Comparison of ENCODE assay signal across 15 mouse cellular contexts in the genomic region with DNA sequence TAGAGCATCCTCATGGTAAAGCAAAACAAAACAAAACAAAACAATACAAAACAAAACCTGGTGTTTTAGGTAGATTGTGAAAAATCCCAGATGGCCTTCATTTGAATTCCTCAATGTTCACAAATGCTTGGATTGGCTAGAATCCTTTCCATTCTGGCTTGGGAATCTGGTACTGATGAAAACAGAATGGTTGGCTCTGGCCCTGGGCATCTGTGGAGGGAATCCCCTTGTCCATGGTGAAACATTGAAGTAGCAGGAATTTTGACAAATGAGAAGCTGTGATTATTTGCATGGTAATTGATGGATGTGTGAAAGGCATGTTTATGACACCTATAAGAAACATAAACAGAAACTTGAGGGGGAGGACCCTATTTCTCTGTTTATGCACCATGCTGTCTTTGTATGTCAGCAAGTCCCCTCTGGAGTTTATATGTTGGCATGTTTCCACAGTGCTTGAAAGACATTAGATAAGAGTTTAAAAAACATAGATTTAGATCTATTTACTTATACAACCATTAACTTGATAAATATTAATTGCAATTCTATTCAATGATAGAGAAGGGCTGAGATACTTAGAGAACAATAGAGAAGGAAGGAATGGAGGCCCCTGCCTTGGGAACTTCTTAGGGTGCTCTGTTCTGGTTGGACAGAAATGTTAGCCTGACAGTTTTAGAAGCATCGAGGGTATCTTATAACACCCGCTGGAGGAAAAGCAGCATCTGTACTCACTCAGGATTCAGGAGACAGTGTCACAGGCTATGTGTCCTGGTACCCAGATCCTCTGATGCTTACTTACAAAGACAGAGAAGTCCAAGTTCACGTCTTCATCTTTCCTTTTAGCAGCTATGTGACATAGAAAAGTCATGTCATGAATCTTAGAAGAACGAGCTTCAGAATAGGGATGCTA.
"Had no signal": no experiment of that assay in that cellular context is flagged by ENCODE, and none has a peak within 500 bp of the region (broad histone marks: within the 10 kb centered on the region; RNA-seq: fewer than 3 reads in every experiment).

No protein-coding gene starts in this region.

- H3K9ac ChIP-seq: kidney, embryonic 15.5 days; limb, embryonic 13.5 days; liver, embryonic 14.5 days; neural tube, embryonic 12.5 days had no signal

- H3K4me3 ChIP-seq: kidney, embryonic 15.5 days; limb, embryonic 13.5 days; midbrain, embryonic 10.5 days; neural tube, embryonic 12.5 days had no signal

- H3K4me2 ChIP-seq: kidney, embryonic 15.5 days; limb, embryonic 13.5 days; neural tube, embryonic 12.5 days had no signal

- DNase-seq: kidney, adult 2 months; kidney, postnatal 14 days; left cerebral cortex, postnatal 4 days; lung, adult 18-20 months; midbrain, embryonic 14.5 days; retina, postnatal 1 day; right cerebral cortex, postnatal 4 days; spleen, adult 18-20 months; thymus, adult 18-20 months; thymus, postnatal 14 days had no signal

- H3K4me1 ChIP-seq: kidney, embryonic 15.5 days; limb, embryonic 13.5 days; midbrain, embryonic 10.5 days; neural tube, embryonic 12.5 days had no signal

- H3K36me3 ChIP-seq: kidney, embryonic 15.5 days; limb, embryonic 13.5 days; midbrain, embryonic 10.5 days; neural tube, embryonic 12.5 days had no signal

- H3K27me3 ChIP-seq: kidney, embryonic 15.5 days; limb, embryonic 13.5 days; neural tube, embryonic 12.5 days had no signal

- H3K9me3 ChIP-seq: kidney, embryonic 15.5 days; limb, embryonic 13.5 days; midbrain, embryonic 10.5 days; neural tube, embryonic 12.5 days had no signal

- H3K27ac ChIP-seq: kidney, embryonic 15.5 days; limb, embryonic 13.5 days; liver, embryonic 14.5 days; midbrain, embryonic 10.5 days; neural tube, embryonic 12.5 days had no signal
